Mouse (Mus musculus): ENCODE results near the gene Fignl1.

Fignl1 gene

DNA sequence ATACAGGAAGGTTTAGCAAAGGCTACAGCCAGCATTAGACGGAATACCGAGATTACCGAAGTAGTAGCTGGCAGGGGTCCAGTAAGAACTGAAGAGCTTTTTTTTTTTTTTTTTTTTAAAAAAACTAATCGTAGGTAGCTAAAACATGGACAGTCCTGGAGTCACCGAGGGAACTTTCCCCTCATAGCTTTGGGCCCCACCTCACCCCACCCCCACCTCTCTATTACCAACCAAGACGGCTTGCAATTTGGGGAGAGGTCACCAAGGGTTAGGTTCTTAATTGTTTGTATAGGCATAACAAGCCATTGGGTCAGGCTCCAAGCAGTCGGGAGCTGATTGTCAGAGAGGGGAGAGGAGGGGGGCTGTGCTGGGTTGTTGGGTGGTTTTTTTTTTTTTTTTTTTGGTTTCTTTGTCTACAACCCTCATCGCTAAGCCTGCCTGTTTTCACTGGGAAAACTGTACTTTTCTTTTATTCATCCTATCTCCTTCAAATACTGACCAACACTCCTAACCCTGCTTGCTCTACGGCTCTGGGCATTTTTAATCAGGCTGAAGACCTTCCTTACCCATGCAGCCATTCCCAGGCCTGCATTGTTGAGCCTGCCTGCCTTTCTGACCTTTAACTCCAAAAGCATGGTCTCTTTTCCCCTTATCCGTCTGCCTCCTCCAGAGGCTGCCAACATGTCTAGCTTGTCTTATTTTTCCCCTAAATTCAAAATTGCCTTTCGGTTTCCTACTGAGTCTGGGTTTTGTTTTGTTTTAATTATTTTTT lies 828 bp upstream of the Fignl1 start:
- ATAC-seq (ENCODE audit: low TSS enrichment) = no peak

DNA sequence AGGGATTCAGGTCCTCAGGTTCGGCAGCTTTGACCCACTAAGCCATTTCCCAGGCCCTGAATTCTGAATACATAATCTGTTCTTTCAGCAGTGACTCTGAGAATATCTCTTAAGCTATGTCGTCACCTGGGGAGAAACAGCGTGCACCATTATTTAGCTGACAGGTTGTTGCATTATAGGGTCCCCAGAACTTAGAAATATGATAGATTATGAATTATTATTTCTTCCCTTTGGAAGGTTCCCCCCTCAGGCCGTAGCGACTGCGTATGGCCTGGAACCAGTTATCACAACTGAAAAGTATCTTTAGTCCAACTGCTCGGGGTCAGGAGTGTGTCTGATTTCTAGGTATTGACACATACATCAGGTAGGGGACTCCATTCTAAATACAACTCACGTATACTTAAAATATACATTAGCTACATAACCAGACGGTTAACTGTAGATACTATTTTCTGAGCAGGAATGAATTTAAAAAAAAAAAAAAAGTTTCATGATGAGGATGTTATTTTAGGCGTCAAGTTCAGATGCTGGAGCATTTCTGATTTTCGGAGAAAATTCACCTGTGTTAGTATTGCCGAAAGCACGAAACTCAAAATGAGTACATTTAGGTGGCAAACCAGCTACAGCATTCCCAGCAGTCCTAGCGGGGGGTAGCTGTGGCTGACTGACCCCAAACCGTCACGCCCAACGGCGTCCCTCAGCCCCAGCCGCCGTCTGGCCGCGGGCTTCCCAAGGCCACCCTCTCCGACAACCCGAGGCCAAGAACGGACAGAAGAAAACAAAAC lies 535 bp downstream of the Fignl1 start:
- ATAC-seq (ENCODE audit: low TSS enrichment) = no peak

DNA sequence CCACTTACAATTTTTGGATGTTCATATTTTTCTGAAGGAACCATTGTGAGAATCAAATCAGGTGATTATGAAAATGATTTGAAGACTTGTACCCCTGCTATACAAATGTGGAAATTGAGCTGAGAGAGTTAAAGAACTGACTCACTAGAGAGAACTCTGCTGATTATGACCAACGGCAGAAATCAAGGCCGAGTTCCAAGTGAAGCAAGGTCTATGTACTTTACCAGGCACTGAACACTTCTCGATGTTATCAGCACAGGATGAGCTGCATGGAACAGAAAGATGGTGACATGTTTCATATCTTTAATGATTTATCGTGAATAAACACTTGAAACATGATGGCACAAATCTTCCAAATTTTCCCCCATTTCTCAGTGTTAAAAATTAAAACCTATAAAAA lies 2.8 kb downstream of the Fignl1 start:
- ATAC-seq (ENCODE audit: low TSS enrichment) = no peak

DNA sequence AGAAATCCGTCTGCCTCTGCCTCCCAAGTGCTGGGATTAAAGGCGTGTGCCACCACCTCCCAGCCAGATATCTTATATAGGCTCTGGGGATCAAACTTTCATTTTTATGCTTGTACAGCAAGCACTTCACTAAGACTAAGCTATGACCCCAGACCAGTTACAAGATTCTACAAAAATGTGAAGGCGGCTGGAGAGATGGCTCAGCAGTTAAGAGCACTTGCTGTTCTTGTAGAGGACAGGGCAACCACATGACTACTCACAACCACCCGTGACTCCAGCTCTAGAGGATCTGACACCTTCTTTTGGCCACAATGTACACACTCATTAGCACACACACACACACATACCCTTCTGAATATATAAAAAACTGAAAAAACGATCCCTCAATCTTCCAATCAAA lies 4.3 kb downstream of the Fignl1 start:
- no peak for ATAC-seq (ENCODE audit: low TSS enrichment)

DNA sequence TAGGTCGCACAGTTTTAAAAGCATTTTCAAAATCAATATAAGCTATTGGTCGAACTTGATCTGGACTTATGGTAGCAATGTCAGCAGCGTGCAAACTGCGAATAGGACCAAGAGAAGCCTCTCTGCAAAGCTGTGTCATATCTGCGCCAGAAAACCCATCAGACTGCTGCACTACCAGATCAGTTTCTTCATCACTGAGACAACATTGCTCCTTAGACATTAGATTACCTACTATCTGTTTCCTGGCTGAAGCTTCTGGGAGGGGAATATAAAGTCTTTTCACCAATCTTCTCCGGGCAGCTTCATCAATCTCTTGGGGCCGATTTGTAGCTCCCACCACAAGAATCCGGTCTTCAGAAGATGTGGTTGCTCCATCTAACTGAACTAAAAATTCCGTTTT lies 7.7 kb downstream of the Fignl1 start:
- ATAC-seq (ENCODE audit: low TSS enrichment) = no peak

DNA sequence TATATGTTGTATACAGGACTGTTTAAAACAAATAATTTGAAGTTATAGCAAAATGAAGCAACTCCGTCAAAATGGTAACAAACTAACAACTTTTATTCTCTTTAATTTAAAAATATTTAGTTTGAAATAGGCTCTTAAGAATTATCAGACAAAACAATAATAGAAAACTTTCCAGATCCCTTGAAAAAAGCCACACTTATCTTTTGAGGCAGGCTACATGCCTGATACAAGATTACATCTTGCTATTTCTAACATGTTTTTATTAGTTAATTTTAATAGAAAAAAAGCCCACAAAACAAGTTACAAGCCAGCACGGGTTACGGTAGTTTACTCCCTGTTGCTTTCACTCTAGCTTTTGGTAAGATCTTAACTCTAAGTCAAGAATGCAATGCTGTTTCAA lies 8.5 kb downstream of the Fignl1 start:
- no peak for ATAC-seq (ENCODE audit: low TSS enrichment)

DNA sequence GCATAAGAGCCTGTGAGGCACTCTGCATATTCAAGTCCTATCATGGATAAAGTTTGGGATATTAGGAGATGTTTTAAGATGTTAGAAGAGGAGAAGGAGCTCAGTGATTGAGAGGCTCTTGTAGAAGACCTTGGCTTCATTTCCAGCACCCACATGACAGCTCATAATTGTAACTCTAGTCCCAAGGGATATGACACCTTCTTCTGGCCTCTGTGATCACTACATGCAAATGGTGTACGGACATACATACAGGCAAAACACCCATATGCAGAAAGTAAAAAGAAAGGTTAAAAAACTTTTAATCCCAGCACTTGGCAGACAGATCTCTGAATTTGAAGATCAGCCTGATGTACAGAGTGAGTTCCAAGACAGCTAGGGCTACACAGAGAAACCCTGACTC lies 10.1 kb downstream of the Fignl1 start:
- no peak for ATAC-seq (ENCODE audit: low TSS enrichment)

DNA sequence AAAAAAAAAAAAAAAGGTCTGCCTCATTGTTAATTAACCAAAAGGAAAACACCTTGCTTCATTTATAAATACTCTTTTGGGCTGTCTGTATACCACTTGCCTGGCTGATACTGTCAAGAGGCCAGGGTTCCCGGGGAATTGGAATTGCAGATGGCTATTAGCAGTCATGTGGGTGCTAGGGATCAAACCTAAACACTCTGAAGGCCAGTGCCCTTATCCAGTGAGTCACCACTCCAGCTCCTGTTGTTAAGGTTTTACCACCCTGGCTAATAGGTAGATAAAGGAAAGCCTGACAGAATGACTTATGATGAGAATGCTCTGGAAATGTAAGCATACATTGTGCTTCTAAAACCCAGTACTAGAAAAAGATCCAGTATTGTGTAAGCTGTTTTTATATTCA lies 14.1 kb downstream of the Fignl1 start:
- ATAC-seq (ENCODE audit: low TSS enrichment) = no peak

DNA sequence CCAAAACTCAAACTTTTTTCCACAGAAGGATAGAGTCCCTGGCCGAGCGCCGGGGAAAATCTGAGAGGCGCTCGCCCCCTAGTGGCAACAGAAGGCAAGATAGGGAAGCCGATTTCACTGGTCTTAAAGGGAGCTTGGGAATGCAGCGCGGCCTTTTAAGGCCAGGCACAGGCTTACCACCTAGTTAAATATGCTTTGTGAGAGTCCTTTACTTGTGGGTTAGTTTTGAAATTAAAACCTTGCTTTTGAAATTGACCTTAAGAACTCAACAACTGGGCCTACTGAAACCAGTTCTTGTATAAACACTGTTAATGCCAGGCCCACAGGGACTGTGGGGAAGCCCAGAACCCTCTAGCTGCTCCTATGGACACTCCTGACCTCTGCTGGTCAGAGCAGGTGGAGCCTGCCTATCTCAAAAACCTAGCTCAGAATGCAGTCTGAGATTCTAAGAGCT lies 20.2 kb downstream of the Fignl1 start:
- ATAC-seq (ENCODE audit: low TSS enrichment) = peak; percentile 99

DNA sequence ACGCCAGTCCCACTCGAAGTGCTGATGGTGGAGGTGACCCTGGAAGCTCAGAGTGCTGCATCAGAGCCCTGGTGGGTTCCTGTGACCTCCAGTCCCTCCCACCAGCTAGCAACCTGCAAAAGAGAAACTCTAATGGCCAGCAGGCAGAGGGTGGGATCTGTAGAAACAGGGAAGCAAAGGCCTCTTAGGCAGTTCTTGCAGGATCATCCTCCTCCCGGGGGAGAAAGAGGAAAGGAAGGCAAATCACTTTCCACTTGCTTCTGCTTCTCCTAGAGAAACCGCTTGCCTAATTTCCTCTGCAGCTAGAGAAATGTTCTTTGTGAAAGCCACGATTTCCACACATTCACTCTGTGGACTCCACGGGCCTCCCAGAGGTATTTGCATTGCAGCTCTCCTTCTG lies 23.3 kb downstream of the Fignl1 start:
- ATAC-seq (ENCODE audit: low TSS enrichment) = no peak

DNA sequence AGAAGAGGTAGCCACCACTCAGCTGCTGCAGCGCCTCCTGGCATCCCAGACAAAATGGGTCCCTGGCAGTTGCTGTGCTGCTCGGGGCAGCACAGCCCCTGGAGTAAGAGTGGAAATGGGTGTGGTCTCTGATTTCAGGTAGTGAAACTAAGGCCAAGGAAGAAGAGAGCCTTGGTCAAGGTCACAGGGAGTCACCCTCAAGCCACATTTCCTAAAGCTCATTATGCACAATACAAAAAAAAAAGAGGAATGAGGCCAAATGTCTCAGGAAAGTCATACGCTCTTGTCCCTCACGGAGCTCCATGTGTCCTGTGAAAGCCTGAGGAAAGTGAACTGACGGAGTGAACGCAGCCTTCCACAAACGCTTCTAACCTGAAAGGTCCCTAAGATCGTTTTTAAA lies 27.0 kb downstream of the Fignl1 start:
- no peak for ATAC-seq (ENCODE audit: low TSS enrichment)

DNA sequence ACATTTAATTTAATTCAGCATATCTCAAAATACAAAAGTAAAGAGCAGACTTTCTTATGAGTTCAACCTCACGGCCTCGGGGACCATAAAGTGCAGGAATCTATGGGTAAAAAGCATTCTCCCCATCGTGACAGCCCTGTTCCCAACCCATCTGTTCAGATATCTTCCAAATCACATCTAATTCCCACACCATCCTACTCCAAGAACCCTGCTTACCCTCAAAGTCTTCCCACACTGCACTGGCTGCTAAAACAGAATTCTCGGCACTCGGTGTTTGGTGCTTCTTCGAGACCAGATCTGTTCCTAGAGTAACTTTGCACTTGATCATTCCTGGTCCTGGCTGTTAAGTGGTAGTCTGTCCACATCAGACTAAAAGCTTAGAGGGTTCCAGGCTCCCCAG lies 30.4 kb downstream of the Fignl1 start:
- peak; percentile 82 for ATAC-seq (ENCODE audit: low TSS enrichment)

DNA sequence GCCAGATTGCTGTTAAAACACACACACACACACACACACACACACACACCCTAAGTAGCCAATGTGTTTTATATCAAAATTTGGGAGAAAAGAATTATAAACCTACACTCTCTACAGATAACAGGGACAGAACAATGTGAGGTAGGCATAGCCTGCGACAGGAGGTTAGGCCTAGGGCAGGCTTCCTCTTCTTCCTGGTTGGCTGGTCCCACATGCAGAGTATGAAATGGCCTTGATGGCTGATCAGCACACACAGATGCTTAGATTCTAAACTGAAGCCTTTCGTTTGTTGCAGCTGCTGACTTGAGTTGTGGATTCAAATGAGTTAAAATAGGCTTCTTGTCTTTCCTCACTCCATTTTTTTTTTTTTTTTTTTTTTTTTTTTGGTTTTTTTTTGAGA lies 31.0 kb downstream of the Fignl1 start:
- no peak for ATAC-seq (ENCODE audit: low TSS enrichment)

DNA sequence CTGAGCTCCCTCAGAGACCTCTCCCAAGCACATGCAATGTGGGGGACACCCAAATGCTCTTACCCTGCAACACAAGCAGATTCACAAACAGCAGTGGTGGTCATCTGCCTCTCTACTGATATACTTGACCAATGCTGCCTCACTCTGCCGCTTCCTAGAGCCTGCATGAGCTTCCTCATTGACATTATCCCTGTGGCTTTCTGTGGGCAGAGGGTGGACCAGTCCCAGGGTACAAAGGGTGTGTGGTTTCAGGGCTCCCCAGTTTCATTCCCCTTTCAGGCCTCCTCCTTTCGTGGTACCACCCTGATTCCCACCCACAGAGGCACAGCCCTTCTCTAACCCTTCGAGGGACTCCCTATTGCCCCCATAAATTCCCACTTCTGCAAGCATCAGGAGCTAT lies 31.5 kb downstream of the Fignl1 start:
- ATAC-seq (ENCODE audit: low TSS enrichment) = no peak

DNA sequence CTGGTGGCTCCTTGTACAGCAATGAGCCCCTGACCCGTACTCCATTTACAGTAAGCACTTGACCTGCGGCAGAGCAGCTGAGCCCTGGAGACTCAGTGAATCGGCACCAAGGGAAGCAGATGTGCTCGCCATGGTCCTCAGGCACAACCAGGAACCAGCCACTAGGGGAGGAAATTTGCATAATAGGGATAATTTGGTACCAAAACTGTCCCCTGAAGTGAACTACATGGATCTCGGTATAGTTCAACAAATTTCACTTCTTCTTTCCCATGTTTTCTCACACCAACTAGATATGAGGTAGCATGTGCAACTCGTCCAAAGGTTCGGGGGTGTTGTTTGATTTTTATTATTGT lies 32.0 kb downstream of the Fignl1 start:
- no peak for ATAC-seq (ENCODE audit: low TSS enrichment)

DNA sequence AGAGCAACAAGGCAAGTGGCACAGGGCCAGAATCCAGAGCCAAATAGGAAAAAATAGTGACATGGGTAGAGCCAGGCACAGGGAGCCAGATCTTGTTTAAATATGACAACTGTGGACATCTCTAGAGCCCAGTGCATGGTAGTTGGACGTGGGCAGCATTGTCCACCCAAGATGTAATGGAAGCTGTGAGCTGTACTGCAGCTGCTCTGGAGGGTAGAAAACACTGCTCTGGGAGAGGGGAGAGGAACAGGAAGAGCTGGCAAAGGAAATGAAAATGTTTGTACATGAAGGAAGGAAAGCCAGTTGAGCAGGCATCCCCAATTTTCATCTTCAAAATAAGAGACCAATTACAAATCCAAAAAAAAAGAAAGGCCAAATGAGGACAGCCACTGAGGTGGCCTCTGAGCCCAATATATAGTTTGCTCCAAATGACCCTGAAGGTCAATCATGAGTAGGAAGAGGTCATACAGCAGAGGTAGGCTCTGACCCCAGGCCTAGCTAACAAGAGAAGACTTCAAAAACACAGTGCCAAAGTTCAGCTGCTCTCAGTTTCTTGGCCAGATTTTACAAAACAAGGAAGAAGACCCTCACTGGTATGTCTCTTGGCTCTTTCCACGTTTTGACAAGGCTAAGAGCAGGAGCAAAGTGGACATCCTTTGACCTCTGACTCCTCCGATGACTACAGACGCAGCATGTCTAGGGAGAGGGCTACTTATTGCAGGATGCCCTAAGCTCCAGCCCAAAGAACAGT lies 32.5 kb downstream of the Fignl1 start:
- no peak for ATAC-seq (ENCODE audit: low TSS enrichment)

DNA sequence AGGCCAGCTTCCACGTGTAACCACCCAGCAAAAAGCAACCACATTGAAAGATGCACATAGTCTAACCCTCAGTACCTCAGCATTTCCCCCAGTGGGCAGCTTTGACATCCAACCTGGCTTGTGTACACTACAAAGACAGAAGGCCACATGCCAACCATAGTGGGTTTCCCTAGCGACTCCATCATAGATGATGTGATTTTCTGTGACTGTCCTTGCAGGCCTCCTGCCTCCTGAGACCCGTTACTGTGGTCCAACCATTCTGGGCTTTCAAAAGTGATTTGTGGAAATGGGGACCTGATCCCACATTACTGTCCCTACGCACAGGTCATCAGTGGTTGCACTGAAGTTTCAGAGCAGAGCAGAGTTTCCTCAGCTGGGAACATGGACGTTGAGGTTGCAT lies 33.9 kb downstream of the Fignl1 start:
- no peak for ATAC-seq (ENCODE audit: low TSS enrichment)

DNA sequence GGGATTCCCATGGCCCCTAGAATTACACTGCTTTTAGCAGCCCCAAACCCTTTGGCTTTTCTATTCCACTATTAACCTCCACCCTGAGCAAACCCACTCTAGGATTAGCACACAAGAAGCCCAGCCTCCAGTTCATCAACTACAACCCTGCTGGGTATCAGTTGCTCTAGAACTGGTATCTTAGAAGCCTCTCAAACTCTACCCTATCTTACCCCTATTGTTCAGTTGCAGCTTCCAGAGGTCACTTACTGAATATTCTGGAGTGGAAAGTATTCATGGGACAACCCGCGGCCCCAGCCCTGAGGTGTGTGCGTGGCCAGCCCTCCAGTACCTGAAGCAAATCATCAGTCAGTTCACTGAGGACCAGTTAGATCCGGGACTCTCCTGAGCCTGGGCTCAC lies 34.4 kb downstream of the Fignl1 start:
- no peak for ATAC-seq (ENCODE audit: low TSS enrichment)

DNA sequence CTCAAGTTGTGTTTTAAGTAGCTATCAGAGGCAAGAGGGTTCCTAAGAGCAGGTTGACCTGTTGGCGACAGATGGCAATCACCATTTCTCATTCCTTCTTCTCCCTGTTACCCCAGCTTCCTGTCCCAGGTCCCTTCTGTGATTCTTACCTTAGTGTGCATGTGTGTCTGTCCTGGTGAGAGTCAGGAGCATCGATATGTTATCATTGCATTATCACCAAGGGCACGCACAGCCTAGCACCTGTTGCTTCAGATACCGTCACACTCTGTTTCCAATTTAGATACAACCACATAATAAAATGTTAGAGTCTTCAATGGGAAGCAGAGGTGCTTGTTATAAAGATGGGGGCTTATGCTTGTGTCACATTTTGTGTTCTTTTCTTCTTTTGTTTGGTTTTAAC lies 36.6 kb downstream of the Fignl1 start:
- ATAC-seq (ENCODE audit: low TSS enrichment) = no peak

DNA sequence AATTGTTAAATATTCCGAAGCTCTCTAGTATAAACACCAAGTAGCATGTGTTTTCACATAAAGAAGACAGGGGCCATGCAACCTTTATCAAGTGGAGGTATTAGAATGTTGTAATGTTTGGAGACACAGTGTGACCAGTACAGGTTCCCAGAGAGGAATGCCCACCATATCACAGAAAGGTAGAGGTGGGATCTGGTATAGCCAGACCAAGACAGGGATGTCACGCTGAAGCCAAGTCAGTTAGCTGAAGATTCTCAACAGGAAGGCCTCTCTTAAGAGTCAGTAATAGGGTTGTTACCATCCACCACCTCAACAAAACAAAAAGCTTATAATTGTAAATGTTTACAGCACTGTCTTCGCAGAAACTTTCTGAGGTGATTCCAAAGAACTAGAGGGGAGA lies 38.1 kb downstream of the Fignl1 start:
- ATAC-seq (ENCODE audit: low TSS enrichment) = no peak

DNA sequence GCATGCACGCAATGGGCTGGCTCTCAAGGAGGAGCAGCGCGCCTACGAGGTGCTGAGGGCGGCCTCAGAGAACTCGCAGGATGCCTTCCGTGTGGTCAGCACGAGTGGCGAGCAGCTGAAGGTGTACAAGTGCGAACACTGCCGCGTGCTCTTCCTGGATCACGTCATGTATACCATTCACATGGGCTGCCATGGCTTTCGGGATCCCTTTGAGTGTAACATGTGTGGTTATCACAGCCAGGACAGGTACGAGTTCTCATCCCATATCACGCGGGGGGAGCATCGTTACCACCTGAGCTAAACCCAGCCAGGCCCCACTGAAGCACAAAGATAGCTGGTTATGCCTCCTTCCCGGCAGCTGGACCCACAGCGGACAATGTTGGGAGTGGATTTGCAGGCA lies 39.5 kb downstream of the Fignl1 start:
- ATAC-seq (ENCODE audit: low TSS enrichment) = no peak

DNA sequence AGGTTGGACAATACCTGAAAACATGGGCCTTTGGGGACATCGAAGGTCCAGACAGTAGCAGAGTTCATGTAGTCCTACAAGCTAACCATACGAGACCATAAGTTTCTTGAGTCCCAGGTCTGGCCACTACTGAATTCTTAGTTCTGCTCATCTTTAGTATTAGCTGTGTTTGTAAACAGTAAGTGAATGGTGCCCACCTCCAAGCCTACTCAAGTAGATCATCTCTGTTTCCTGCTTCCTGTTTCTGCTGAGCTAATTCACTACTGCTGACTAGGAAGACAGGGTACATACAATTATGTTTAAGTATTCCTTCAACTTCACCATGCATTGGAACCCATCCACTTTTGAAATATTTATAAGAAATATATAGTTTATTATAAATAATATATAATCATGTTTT lies 40.7 kb downstream of the Fignl1 start:
- ATAC-seq (ENCODE audit: low TSS enrichment) = no peak

DNA sequence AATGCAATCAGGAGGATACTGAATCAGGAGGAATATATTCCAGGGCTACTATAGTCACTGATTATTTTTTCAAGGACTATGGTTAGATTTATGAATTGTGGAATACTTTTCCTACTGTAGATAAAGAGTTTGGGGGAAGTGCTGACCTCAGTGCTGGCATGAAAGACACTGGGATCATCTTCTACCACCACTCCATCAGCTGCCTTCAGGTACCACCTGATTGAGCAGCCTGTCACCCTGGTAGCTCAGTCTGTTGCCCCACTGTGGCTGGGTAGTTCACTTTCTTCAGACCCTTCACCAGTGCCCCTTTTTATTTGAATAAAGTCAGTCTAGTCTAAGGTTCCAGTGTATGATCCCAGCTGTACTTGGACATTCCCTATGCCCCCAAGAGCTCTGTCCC lies 42.0 kb downstream of the Fignl1 start:
- no peak for ATAC-seq (ENCODE audit: low TSS enrichment)

All from frontal cortex, adult (tissue).